Mouse (Mus musculus): ENCODE results near the gene Olfr485.
"Not testable (repeated sequence)": the region's sequence is repeated elsewhere in the genome, so short reads cannot be mapped to it uniquely, and the experiment has no call there.

Olfr485 gene

GRCm38 (mm10) chr7:108159771-108160170, at the start of gene Olfr485:
Gene Olfr485, minus strand, starts transcription at chr7:108159871.
- DNase-seq (ENCODE audit: low read depth in 1 of 2, low spot score in 2 of 2), result no peak

DNA sequence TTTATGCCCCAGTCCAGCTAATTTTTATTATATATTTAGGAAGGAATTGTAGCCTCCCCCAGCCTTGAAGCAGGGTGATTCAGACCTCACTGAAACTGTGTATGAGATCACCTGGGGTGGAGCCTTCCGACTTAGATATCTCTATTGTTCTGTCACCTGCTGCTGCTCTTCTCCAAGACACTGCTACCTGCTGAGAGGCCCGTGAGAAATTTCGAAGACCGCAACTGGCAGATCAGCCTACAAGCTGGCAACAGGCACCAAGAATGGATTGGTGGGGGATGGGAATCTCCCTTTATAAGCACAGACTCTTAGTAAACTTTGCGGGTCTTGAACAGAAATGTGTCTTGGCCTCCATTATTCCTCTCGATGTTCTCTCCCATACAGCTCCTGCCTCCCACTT, 37.3 kb upstream of the Olfr485 start:
- DNase-seq (ENCODE audit: low read depth in 1 of 2, low spot score in 2 of 2), result no peak

DNA sequence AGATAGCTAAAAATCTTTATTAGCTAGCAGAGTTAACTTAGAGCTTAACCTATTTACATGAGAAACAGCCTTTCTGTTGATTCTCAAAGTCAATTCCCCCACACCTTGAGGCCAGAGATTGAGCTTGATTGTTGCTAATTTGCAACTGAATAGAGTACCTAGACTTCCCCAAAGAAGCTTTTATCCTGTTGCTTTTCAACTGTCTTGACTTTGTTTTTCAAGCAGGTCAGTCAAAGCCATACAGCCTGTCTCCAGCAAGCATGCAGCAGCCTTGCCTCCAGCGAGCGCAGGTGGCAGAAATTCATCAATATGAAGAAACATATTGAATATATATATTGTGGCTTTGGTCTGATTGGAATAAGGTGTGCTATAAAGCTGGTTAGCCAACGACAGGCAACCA, 36.7 kb upstream of the Olfr485 start:
- DNase-seq (ENCODE audit: low read depth in 1 of 2, low spot score in 2 of 2), result not testable (repeated sequence)

- not testable (repeated sequence) for DNase-seq (ENCODE audit: low read depth in 1 of 2, low spot score in 2 of 2)
These were observed 33.0 kb upstream of the Olfr485 start for GRCm38 (mm10) chr7:108192714-108193113.

GRCm38 (mm10) chr7:108191196-108191595, 31.5 kb upstream of the Olfr485 start:
- not testable (repeated sequence) for DNase-seq (ENCODE audit: low read depth in 1 of 2, low spot score in 2 of 2)

DNA sequence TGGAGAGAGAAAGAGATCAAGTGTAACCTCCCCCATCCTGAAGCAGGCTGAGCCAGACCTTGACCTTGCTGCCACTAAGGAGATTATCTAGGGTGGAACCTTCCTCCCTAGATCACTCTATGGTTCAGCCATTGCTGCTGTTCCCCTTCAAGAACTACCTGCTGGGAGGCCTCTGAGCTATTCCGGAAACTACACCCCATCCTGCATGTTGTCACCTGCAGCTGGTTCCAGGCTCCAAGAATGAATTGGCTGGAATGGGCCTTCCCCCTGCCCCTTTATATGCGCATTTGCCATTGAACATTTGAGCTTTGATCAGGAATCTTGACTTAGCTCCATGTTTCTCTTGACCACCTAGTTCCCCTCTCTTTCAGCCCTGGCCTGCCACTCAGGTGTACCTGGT, 25.6 kb upstream of the Olfr485 start:
- DNase-seq (ENCODE audit: low read depth in 1 of 2, low spot score in 2 of 2), result not testable (repeated sequence)

DNA sequence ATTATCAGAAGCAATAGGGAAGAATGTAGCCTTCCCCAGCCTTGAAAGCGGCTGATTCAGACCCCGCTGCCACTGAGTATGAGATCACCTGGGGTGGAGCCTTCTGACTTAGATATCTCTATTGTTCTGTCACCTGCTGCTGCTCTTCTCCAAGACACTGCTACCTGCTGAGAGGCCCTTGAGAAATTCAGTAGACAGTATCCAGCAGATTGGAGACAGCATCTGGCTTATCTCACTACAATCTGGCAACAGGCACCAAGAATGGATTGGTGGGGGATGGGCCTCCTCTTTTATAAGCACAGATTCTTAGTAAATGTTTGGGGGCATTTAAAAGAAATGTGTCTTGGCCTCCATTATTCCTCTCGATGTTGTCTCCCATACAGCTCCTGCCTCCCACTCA, 24.7 kb upstream of the Olfr485 start:
- DNase-seq (ENCODE audit: low read depth in 1 of 2, low spot score in 2 of 2), result not testable (repeated sequence)

DNA sequence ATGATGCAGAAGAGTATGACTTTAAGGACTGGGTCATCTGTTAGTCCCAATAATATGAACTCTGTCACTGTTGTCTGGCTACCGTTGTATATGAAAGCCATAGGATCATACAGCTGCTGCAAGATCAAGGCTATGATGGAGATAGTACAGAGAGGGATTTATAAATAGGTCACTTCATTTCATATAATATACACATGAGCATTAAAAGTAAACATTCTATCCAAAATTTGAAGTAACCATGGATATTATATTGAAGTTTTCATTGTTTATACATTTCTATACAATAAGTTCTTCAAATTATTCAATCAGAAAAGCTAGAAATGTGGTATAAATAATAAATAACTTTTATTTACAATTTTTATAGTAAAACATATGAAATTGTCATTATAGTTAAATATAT, 13.0 kb upstream of the Olfr485 start, which contains the start of gene Olfr486:
Gene Olfr486, minus strand, starts transcription at position 101 of the 400 bp plus-strand sequence.
- not testable (repeated sequence) for DNase-seq (ENCODE audit: low read depth in 1 of 2, low spot score in 2 of 2)

GRCm38 (mm10) chr7:108127349-108127748, 32.3 kb downstream of the Olfr485 start, which contains the start of gene Olfr484:
Gene Olfr484, minus strand, starts transcription at chr7:108127449.
- DNase-seq (ENCODE audit: low read depth in 1 of 2, low spot score in 2 of 2), result no peak

GRCm38 (mm10) chr7:108121416-108121815, 38.3 kb downstream of the Olfr485 start:
- DNase-seq (ENCODE audit: low read depth in 1 of 2, low spot score in 2 of 2), result no peak

DNA sequence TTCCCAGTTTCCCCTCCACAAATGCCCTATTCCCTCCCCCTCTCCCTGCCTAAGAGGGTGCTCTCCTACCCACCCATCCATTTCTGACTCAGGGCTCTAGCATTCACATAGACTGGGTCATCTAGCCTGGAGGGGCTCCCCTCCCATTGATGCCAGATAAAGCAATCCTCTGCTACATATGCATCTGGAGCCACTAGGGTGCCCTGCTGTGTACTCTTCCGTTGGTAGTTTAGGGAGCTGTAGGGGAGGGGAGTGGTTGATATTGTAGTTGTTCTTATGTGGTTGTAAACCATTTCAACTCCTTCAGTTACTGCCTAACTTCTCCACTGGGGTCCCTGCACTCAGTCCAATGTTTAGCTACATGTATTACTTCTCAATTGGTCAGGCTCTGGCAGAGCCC, 39.0 kb downstream of the Olfr485 start:
- no peak for DNase-seq (ENCODE audit: low read depth in 1 of 2, low spot score in 2 of 2)
